Mouse (Mus musculus): ENCODE results near the gene Gm11034. TPM values are rescaled to one million over a fixed set of nuclear protein-coding genes. Genes with fewer than 3 reads are reported as not detected.

Gene Gm11034
- polyA plus RNA-seq, 1 experiment, result not detected

DNA sequence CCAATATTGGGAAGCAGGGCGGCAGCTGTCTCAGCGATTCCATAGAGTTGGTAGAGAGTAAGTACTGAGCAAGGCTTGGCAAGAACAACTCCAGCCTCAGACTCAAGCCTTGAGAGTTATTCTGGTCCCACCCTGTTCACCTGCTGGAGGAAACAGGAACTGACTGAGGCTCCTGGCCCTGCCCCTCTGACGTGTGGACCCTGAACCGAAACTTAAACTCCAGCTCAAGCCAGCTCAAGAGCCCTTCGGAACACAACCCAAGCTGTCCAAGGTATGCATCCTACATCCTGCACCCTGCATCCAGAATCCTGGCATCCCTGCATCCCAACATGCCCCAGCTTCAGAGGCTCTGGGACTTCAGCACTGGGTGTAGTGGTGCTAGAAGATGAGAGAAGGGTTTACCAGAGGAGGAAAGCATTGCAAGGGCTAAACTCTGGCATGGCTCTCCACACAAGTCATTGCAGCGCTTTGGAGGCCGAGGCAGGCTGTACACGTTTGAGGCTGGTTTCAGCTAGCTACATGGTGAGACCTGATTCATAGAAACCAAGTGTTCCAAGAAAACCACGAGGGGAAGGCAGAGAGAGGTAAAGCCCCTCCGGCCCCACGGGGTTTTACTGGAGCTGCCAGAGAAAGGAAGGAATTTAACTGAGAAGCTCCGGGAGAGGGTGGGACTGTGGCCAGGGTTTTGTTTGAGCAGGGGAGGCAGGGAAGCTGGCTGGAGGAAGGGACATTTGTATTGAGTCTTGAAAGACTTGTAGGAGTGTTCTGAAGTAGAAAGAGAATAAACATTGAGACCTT, 23.8 kb downstream of the Gm11034 start, which contains the start of gene Hsh2d:
Gene Hsh2d, plus strand, starts transcription at position 222 of the 798 bp plus-strand sequence.
- TF ChIP-seq POLR2A (IDR thresholded peaks at IDR 0.05; ENCODE audit: borderline replicate concordance, extremely low read depth, low read depth, low read length) (peak; percentile 27; the same call in 1 of the 2 replicates), CTCF (IDR thresholded peaks at IDR 0.05; ENCODE audit: insufficient read depth, low read length) (no peak)
- peak within 1 kb of the TSS; percentile 47 for H3K4me3 ChIP-seq (replicated peaks; ENCODE audit: extremely low read depth, low read depth, low read length)
- WGBS, result 40% methylated on average over 12 of the region's 12 CpGs
- H3K4me1 ChIP-seq (ENCODE audit: control insufficient read depth, insufficient read depth, low read length), result no peaks in the 10 kb centered on the region
- DNase-seq, result peak; percentile 30

DNA sequence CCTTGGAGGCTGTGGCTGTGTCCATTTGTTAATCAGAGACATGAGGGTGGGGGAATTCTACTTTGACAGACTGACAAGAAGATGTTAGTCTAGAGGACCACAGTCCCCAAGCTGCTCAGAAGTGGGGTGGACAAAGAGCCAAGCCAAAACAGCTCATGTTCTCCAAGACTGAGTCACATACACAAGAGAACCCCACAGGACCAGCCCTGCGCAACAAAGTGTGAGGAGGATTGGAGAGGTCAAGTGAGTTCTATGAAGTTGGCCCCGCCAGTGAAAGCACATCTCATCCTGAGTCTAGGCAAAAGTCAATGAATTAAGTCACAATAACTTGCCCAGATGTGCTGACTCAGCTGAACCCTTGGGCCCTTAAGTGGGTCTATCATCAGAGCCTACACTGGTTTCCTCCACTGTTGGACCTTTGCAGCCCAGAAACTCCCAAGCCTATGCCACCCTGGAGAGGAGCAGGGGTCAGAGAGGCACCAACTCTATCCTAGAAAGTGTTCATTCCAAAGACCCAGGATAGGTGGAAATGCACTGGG, 25.6 kb downstream of the Gm11034 start:
- 88% methylated on average over 2 of the region's 2 CpGs for WGBS
- DNase-seq, result no peak
- TF ChIP-seq CTCF (IDR thresholded peaks at IDR 0.05; ENCODE audit: insufficient read depth, low read length), result no peak
- no peak for TF ChIP-seq POLR2A (IDR thresholded peaks at IDR 0.05; ENCODE audit: borderline replicate concordance, extremely low read depth, low read depth, low read length)

GRCm38 (mm10) chr8:72183554-72184202, 29.8 kb downstream of the Gm11034 start:
- DNase-seq, result no peak
- H3K4me3 ChIP-seq (replicated peaks; ENCODE audit: extremely low read depth, low read depth, low read length), result no peak overlapping the region
- WGBS, result 62% methylated on average over 2 of the region's 2 CpGs
- no peaks in the 10 kb centered on the region for H3K4me1 ChIP-seq (ENCODE audit: control insufficient read depth, insufficient read depth, low read length)
- TF ChIP-seq CTCF (IDR thresholded peaks at IDR 0.05; ENCODE audit: insufficient read depth, low read length) (no peak), POLR2A (IDR thresholded peaks at IDR 0.05; ENCODE audit: borderline replicate concordance, extremely low read depth, low read depth, low read length) (no peak)

More for the DNA sequence above, 25.6 kb downstream of the Gm11034 start:
- Histone ChIP-seq H3K4me3 (replicated peaks; ENCODE audit: extremely low read depth, low read depth, low read length) (no peak overlapping the region), H3K4me1 (ENCODE audit: control insufficient read depth, insufficient read depth, low read length) (no peaks in the 10 kb centered on the region)

- peak; percentile 80 for TF ChIP-seq CTCF (IDR thresholded peaks at IDR 0.05; ENCODE audit: insufficient read depth, low read length)
- no peak for TF ChIP-seq POLR2A (IDR thresholded peaks at IDR 0.05; ENCODE audit: borderline replicate concordance, extremely low read depth, low read depth, low read length)
Measured at GRCm38 (mm10) chr8:72177346-72177925, 36.0 kb downstream of the Gm11034 start.

DNA sequence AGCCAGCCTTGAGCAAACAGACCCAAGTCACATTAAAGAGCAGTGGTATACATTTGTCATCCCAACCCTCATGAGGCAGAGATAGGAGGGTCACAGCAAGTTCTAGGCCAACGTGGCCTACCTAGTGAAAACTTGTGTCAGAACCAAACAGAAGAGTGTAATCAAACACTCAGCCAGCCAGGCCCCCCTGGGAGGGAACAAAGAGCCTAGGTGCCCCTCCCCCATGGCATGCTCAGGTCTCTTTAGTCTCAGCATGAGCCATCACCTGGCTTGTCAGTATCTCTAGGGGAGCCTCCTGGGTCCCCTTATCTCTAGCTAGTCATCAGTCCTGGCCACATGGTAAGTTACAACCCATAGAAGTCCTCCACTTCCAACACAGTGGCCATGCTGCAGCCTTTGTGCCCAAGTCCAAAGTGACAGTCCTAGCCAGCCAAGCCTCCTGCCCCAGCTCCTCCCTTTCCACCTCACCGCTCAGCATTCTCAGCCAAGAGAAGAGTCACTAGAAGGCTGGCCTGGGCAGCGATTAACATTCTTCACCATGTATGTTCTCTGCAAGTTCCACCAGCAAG, 43.7 kb downstream of the Gm11034 start:
- Histone ChIP-seq H3K4me1 (ENCODE audit: control insufficient read depth, insufficient read depth, low read length) (no peaks in the 10 kb centered on the region), H3K4me3 (replicated peaks; ENCODE audit: extremely low read depth, low read depth, low read length) (no peak overlapping the region)
- 68% methylated on average over 3 of the region's 3 CpGs for whole genome bisulfite sequencing
- no peak for DNase-seq
- TF ChIP-seq CTCF (IDR thresholded peaks at IDR 0.05; ENCODE audit: insufficient read depth, low read length) (no peak), POLR2A (IDR thresholded peaks at IDR 0.05; ENCODE audit: borderline replicate concordance, extremely low read depth, low read depth, low read length) (no peak)

More at GRCm38 (mm10) chr8:72177346-72177925, 36.0 kb downstream of the Gm11034 start:
- peak; percentile 69 for DNase-seq
- Histone ChIP-seq H3K4me1 (ENCODE audit: control insufficient read depth, insufficient read depth, low read length) (no peaks in the 10 kb centered on the region), H3K4me3 (replicated peaks; ENCODE audit: extremely low read depth, low read depth, low read length) (no peak overlapping the region)
- WGBS, result 60% methylated on average over 5 of the region's 5 CpGs

DNA sequence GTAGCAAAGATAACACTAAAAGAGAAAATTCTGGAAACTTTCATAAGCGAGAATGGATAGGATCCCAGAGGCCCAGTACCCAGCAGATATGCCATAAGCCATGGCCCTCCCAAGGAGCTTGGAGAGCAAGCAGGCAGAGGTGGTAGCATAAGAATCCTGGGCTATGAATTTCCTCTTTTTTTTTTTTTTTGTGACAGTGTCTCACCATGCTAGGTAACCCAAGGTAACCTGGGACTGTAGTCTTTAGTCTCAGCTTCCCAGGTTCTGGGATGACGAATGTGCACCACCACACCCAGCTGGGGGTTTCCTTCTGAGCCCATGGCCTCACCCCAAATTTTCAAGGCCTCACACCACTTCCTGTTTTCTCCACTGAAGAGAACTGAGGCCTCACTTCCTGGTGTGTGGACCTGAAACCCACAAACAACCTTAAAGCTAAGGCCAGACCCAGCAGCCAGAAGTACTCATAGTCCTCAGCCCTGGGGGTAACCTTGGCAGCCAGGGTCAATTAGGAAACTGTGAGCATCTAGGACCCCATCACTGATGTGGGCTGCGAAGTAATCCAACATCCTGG, 44.3 kb downstream of the Gm11034 start:
- TF ChIP-seq CTCF (IDR thresholded peaks at IDR 0.05; ENCODE audit: insufficient read depth, low read length), result no peak
- TF ChIP-seq POLR2A (IDR thresholded peaks at IDR 0.05; ENCODE audit: borderline replicate concordance, extremely low read depth, low read depth, low read length), result no peak
- 84% methylated on average over 3 of the region's 3 CpGs for WGBS
- no peak for DNase-seq
- Histone ChIP-seq H3K4me3 (replicated peaks; ENCODE audit: extremely low read depth, low read depth, low read length) (no peak overlapping the region), H3K4me1 (ENCODE audit: control insufficient read depth, insufficient read depth, low read length) (no peaks in the 10 kb centered on the region)

Other genes with a start within 250 kb of the Gm11034 start
- gene Cyp4f18, start 204.0 kb downstream of the Gm11034 start, polyA plus RNA-seq (2012; rRNA removed), result 18.2 and 26.4 TPM in 2 replicates
- gene Olfr372, start 172.4 kb downstream of the Gm11034 start, polyA plus RNA-seq (2012; rRNA removed), result not detected in 2 replicates
- gene Olfr373, start 130.5 kb downstream of the Gm11034 start, polyA plus RNA-seq (2012; rRNA removed), result not detected in 2 replicates
- not detected in 2 replicates for gene Olfr374, start 106.6 kb downstream of the Gm11034 start, polyA plus RNA-seq (2012; rRNA removed)
- gene Tpm4, start 78.7 kb downstream of the Gm11034 start, polyA plus RNA-seq (2012; rRNA removed), result 139 and 170 TPM in 2 replicates
- gene Rab8a, start 52.4 kb downstream of the Gm11034 start, polyA plus RNA-seq (2012; rRNA removed), result 39.1 and 67.4 TPM in 2 replicates
- gene Hsh2d, start 24.0 kb downstream of the Gm11034 start, polyA plus RNA-seq (2012; rRNA removed), result 1.6 and 1.8 TPM in 2 replicates
- 0.25 TPM in 1 of 2 replicates, not detected in the other for gene Cib3, start 799 bp downstream of the Gm11034 start, polyA plus RNA-seq (2012; rRNA removed)
- 35.9 and 50.0 TPM in 2 replicates for gene Fam32a, start 6.1 kb upstream of the Gm11034 start, polyA plus RNA-seq (2012; rRNA removed)
- 67.5 and 78.6 TPM in 2 replicates for gene Ap1m1, start 26.4 kb upstream of the Gm11034 start, polyA plus RNA-seq (2012; rRNA removed)
- 0.53 and 1.8 TPM in 2 replicates for gene Gm10282, start 91.6 kb upstream of the Gm11034 start, polyA plus RNA-seq (2012; rRNA removed)
- 144 and 340 TPM in 2 replicates for gene Klf2, start 105.4 kb upstream of the Gm11034 start, polyA plus RNA-seq (2012; rRNA removed)
- 35.5 and 48.3 TPM in 2 replicates for gene Eps15l1, start 207.8 kb upstream of the Gm11034 start, polyA plus RNA-seq (2012; rRNA removed)
- 0.49 and 0.51 TPM in 2 replicates for gene Calr3, start 230.2 kb upstream of the Gm11034 start, polyA plus RNA-seq (2012; rRNA removed)
- gene 1700030K09Rik, start 230.2 kb upstream of the Gm11034 start, polyA plus RNA-seq (2012; rRNA removed), result 6.4 and 8.7 TPM in 2 replicates